Mouse (Mus musculus) layer of hippocampus, adult 18-20 months (tissue): ENCODE data around the gene Stmn3. TPM values are rescaled to one million over a fixed set of nuclear protein-coding genes. Genes with fewer than 3 reads are reported as not detected.

Experiments used
- DNase-seq, 2 experiments: peaks; one replicate each; pipeline ENCODE4 v3.0.0; 2022; ENCODE audit warnings: low spot score in 2 of 2
- total RNA-seq, 2 experiments: library from RNA; stranded (reverse); gene quantifications; 2 replicates each; pipeline ENCODE4 v1.2.3; 2021

Gene Stmn3
- total RNA-seq, 2 experiments from 2014 or later = 560 to 580 TPM

DNA sequence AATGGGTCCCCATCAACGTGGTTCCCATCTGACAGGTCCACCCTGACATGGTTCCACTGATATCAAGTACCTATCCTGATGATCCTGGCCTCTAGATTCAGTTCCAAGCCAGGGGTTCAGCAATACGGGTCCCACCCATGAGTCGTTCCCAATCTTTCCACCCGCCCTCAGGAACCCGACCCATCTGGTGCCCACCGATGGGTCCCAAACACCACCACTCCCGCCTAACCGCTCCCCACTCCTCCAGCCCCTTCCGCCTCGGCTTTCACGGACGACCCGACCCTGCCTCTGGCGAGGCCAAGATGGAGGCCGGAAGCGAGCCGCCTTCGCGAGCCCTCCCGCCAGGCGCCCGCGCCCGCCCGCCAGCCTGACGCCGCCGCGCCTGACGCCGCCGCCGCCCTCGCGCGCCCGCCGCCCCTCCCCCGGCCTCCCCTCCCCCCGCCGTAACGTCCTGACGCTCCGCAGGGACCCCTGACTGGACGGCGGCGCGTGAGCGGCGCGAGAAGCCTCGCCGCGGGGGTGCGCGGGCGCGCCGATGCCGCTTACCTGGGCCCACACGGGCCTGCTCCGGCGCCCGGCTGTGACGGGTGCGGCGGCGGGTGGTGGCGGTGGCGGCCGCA, 26.9 kb downstream of the Stmn3 start:
- DNase-seq = peak; percentile 67 to 82

DNA sequence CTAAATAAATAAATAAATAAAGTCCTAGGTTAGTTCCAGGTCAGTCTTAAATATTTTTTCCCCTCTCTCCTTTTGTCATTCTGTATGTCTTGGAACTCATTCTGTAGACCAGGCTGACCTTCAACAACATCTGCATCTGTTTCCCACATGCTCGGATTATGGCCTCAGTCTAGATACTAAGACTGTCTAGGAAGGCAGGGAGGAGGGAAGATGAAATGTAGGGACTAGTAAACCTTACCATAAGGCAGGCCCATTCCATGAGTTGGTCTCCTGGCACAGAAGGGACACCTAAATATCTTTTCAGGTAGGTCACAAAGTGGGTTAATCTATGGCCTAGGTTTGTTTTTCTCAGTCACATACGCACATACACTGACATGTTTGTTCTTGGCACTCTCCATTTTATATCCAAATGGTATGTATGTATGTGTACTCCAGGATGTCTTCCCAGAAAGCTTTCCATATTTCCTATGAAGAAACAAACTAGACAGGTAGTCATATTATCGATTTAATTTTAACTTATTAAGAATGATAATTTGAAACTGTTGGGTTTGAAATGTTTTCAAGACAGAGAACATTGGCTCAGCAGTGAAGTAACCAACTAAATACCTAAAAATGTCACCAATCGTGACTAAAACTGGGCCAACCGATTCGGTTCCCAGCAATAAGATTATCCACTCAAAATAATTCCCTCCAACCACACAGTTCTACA, 27.5 kb downstream of the Stmn3 start:
- DNase-seq = no peak

DNA sequence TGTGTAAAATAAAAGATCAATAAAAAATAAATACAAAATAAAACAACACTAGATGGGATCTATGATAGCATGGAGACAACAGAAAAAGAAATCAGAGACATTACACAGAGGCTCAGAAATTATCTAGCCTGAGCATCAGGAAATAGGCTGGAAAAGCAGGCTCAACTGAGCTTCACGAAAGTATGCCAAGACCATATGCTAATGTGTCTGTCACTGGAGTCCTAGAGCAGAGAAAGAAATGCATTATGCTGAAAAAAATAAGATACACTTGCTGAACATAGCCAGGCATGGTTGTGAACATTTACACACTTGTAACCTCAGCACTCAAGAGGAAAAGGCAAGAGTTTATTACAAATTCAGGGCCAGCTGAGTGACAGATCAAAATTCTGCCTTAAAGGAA, 34.3 kb downstream of the Stmn3 start:
- DNase-seq = peak in 1 of 2 experiments; percentile 52

DNA sequence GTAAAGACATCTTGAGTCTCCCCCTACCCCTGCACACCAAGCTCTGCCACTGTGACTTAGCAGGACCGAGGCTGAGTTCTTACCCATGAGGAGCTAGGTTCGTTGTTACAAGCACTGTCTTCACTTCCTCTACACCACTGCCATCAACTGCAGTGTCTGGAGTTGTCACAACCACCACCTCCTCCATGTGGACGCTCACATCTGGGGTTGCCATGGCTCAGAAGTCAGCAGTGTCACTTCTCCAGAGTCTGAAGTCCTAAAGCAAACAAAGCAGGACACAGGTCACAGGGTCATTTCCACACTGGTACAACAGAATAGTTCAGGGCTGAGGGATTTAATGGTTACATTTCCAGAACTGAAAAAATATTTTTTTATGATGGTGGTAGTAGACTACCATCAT, 36.4 kb downstream of the Stmn3 start:
- DNase-seq = no peak

DNA sequence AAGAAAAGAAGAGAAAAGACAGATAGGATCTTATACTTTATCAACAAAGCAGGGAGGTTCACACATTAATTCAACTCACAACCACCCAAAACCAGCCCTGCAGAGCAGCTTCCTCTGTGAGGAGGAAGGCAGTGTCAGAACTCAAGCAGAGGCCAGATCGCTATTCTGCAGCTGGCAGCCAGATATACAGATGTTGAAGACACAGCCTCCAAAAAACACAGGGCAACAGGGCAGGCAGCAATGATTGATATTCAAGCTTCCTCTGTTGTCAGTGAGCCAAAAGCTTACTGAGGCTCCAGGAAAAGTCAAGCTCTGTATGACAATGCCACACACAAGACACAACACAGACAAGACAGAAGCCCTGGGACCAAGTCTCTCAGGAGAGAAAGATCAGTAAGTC, 37.5 kb downstream of the Stmn3 start:
- DNase-seq = no peak

DNA sequence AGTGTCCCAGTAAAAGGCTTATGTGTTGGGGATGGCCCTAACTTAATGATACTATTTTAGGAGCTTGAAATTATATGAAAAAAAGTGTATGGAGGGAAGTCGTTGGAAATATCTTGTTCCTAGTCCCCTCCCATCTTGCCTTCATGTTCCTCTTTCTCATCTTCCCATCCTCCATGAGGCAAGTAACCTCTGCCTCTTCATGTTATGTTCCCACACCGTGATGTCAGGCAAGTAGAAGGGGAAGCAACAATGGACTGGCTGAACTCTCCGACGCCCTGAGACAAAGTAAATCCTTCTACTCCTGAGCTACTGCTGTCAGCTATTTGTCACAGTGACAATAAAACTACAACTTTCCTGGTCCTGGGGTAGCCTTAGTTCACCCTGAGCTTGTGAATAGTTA, 39.7 kb downstream of the Stmn3 start:
- no peak for DNase-seq

DNA sequence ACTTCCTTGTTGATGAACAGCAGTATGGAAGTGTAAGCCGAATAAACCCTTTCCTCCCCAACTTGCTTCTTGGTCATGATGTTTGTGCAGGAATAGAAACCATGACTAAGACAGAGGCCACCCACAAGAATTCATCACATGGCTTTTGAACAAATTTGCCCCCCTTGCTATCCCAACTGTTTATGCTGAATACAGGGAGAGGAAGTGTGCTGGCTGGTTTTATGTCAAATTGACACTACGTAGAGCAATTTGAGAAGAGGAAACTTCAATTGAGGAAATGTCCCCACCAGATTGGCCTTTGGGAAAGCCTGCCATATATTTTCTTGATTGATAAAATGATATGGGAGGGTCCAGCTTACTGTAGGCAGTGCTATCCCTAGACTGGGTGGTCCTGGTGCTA, 40.5 kb downstream of the Stmn3 start:
- DNase-seq = no peak

DNA sequence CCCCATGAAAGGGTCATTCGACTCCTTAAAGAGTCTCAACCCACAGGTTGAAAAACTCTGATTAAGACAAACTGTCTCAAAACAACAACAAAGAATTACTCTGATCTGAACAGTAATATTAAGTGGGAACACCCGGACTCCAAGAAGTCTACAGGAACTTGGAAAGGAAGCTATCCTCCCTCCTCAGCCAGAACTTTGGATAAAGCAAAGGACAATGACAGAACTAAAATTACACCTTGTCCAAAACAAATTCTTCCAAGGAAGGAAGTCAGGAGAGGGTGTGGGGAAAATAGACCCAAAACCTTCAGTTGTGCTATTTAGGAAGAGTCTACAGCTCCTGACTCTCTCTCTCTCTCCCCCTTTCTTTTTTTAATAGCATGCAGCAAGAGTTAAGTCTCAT, 42.2 kb downstream of the Stmn3 start:
- DNase-seq = no peak

DNA sequence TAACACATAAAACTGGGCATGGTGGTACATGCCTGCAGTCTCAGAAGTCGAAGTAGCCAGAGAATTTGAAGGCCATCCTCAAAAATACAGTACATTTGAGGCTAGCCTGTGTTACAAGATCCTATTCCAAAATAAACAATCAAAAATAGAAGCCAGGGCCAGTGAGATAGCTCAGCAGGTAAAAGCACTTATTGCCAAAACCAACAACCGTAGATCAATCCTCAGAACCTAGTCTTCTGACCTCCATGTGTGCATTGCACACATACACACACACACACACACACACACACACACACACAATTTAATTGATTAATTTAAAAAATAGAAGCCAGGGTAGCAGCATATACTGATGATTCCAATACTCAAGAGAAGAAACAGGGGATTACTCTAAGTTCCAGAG, 47.5 kb downstream of the Stmn3 start:
- no peak for DNase-seq

Other genes with a start within 250 kb of the Stmn3 start
- 100 to 1,000 TPM; 324 to 327 TPM for gene Kcnq2, start 179.2 kb downstream of the Stmn3 start, total RNA-seq
- gene Eef1a2, start 157.5 kb downstream of the Stmn3 start, total RNA-seq = 1,000 to 10,000 TPM; 1,191 to 1,260 TPM
- 10 to 100 TPM; 84.9 to 85.1 TPM for gene Ppdpf, start 127.3 kb downstream of the Stmn3 start, total RNA-seq
- gene Ptk6, start 111.7 kb downstream of the Stmn3 start, total RNA-seq = not detected
- gene Srms, start 101.3 kb downstream of the Stmn3 start, total RNA-seq = under 1 TPM; 0.15 to 0.40 TPM
- gene Fndc11, start 94.5 kb downstream of the Stmn3 start, total RNA-seq = under 1 TPM in 1 of 2 experiments, not detected in 1; 0.22 TPM
- 1 to 10 TPM; 1.9 to 2.5 TPM for gene Helz2, start 72.5 kb downstream of the Stmn3 start, total RNA-seq
- 10 to 100 TPM; 17.9 to 18.1 TPM for gene Gmeb2, start 26.5 kb downstream of the Stmn3 start, total RNA-seq
- gene Rtel1, start 5.2 kb upstream of the Stmn3 start, total RNA-seq = 10 to 100 TPM; 25.3 to 28.8 TPM
- gene Zgpat, start 50.4 kb upstream of the Stmn3 start, total RNA-seq = 10 to 100 TPM; 70.2 to 71.1 TPM
- 10 to 100 TPM; 41.1 to 46.0 TPM for gene Arfrp1, start 50.9 kb upstream of the Stmn3 start, total RNA-seq
- gene Lime1, start 65.6 kb upstream of the Stmn3 start, total RNA-seq = 10 to 100 TPM; 37.1 to 43.2 TPM
- gene Zbtb46, start 144.9 kb upstream of the Stmn3 start, total RNA-seq = 1 to 10 TPM; 8.0 to 8.4 TPM
- not detected for gene Abhd16b, start 178.7 kb upstream of the Stmn3 start, total RNA-seq
- 10 to 100 TPM; 71.5 to 78.4 TPM for gene Tpd52l2, start 182.6 kb upstream of the Stmn3 start, total RNA-seq
- 100 to 1,000 TPM; 274 to 282 TPM for gene Dnajc5, start 206.0 kb upstream of the Stmn3 start, total RNA-seq